Mouse (Mus musculus) liver, adult 2 months (tissue): ENCODE measurements around the gene Ndrg4.

ENCODE experiments used
- CTCF ChIP-seq: fragments of 200-500 bp; IDR thresholded peaks from 2 replicates; pipeline ENCODE4 v1.5.1; 2011; ENCODE audit warnings: low read depth, low read length, control low read depth
- POLR2A ChIP-seq: fragments of 200-500 bp; IDR thresholded peaks from 2 replicates; pipeline ENCODE4 v1.6.1; 2011; ENCODE audit warnings: low read length, control low read depth; ENCODE audit not compliant: insufficient read depth; ENCODE audit errors: extremely low read depth

GRCm38 (mm10) chr8:95714367-95714766, 37.6 kb downstream of the Ndrg4 start:
- TF ChIP-seq CTCF (no peak), POLR2A (no peak)
